Mouse (Mus musculus) adrenal gland, postnatal 25 days (tissue): ENCODE measurements around the gene Prkn. TPM values are rescaled to one million over a fixed set of nuclear protein-coding genes. Genes with fewer than 3 reads are reported as not detected.

Source experiments
- DNase-seq: peaks from one replicate; pipeline ENCODE4 v3.0.0; 2021; ENCODE audit warnings: mixed read lengths
- total RNA-seq: library from RNA; stranded (reverse); gene quantifications from 2 replicates; pipeline ENCODE4 v1.2.3, GENCODE M21; 2021

Gene Prkn
- total RNA-seq, 1 experiment from 2014 or later, result 10.1 TPM

DNA sequence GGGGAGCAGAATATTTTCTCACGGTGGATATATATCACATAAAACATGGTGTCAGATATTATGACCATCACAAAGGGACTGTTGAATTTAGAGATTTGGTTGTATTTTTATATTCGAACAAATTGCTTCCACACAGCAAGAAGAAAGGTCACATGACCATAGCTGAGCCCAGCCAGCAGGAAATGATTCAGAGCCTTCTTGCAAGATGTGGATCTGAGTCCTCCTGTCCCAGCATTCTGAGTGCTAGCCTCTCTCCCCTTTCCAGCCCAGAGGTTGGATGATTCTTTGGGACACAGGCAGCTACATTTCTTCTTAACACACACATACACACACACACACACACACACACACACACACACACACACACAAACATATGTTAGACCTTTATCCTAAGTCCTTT, 1022.2 kb downstream of the Prkn start:
- DNase-seq, result no peak

DNA sequence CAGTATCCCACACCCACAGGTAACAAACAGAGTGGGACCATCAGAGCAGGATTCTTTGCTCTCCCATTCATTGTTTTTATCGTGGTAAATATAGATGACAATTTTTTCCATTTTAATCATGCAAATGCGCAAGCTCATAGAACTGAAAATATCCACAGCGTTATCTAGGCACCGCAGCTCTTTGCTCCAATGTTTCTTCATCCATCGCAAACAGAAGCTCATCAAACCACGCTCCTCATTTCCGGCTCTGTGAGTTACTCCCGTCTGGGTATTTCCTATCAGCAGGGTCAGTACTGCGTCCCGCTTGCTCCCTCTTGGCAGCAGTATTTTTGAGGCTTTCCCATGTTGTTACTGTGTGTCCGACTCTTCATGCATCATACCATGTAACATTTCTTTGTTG, 1022.8 kb downstream of the Prkn start:
- DNase-seq, result no peak

DNA sequence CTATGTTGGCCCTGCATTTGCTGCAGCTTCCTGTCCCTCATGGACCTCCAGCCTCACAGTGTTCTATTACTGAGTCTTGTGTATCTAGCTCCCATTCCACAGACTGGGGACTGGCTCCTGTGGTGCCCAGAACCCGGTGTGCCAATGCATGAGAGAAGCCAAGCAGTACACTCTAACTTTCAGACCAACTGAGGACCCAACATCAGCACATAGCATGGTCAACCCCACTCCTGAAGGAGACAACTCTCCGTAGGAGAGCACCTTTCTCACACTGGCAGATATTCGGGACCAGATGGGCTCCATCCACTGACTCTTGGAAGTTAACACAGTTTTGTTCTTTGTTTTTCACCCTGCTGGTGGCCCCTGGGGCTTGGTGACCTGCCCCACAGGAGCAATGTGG, 1026.0 kb downstream of the Prkn start:
- DNase-seq, result no peak

DNA sequence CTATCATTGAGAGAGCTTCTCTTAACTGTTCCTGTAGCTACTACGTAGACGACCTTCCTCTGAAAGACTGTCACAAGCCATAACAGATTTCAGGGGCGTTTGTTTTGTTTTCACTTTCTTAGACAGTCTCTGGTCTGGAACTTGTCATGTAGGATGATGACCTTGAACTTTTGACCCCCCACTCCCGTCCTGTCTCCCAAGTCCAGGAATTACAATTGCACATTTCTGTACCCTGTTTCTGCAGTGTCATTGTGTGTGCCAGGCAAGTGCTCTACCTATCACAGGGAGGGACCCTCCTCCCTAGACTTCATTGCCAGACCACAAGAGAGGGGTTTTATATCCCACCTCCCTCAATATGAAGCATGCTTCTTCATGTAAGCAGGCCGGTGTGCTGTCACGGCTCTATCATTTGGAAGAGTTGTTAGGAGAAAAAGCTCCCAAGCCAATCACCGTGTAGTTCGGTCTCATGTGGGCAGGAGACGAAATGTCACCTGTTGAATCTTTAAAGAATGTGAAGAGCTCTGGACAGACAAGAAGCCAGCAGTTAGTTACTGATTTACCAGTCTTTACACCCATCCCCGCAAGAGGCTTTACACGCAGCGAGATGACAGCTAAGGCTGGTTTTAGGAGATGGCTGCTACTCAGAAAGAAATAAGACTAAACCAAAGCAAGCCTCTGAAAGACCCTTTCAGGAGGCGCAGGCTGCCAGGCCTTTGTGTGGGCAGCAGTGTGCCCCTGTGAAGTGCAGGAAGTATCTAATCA, 1027.3 kb downstream of the Prkn start:
- no peak for DNase-seq

DNA sequence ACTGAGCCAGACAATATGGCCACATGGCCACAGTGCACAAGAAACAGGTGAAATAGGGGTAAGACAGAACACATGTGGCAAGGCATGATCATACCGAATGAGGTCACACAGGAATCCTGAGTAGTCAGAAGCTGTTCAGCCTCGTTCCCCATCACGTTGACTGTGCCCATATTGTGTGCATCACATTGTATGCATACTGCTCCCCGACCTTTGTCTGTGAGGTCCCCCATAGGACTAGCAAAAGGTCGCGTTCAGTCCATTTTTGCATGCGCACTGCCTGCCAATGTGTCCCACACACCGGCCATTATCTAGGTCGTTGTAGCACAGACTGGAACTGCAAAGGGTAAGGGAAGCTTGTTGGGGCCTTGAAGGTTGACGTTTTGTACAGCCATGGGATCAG, 1030.4 kb downstream of the Prkn start:
- DNase-seq, result no peak

DNA sequence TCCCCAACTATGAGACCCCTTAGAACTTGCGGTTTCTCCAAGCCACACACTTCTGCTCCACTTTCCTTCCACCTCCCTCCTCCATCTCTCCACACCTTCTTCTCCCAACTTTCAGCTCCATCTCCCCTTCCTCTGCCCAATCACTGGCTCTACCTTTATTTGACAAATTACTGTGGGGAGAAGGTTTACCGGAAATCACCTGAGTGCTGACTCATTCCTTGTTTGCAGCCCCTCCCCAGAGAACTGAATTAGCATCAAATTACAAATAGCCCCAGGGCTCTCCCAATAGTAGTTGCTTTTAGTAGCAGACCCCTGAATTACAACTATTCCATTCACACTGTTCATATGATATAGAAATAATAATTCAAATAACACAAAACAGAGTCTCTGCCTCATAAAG, 1036.1 kb downstream of the Prkn start:
- DNase-seq, result no peak

DNA sequence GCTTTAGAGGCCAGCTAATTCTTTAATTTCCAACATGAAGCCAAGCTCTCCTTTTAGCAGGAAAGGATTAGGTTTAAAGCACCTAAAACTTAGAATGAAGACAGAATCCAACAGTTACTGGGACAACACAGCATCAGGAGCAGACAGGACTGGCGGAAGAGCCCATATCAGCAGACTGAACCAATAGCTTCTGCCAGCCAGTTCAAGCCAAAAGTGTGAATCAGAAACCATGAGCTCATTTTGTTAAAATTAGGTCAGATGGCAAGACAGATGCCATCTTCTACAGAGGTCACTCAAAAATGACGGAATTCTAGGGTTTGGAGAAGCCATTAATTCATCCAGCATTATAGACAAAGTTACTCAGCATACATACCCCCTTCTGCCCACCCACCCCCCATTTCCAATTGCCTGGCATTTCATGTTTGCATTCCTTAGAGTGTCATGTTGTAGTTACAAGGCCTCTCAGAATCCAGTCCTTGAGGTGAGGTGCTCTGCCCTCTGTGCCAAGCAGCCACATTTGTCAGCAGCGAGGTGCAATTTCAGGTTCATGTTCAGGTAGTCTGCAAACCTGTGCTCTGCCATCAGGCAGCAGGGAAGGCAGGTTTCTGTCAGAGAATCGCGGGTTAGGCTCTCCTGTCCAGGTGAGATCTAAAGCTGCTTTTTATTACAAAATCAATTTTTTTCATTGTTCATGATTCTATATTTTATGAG, 1041.1 kb downstream of the Prkn start:
- no peak for DNase-seq

DNA sequence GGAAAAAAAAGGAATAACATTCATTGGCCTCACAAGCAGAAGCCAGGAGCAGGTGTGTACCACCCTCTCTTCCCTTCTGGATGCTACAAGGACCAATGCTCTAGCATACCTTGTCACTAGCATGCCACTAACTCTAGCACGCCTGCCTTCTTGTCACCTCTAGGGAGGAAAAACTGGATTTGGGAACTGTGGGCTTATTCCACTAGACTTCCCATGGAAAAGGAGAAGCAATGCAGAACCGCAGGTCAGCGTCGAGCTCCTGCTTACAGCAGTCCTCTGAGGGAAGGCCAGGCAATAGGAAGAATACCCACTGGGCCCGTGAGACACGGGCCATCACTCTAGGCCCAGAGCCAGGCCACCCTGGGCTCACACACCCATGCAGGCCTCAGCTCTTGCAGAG, 1045.4 kb downstream of the Prkn start:
- no peak for DNase-seq

DNA sequence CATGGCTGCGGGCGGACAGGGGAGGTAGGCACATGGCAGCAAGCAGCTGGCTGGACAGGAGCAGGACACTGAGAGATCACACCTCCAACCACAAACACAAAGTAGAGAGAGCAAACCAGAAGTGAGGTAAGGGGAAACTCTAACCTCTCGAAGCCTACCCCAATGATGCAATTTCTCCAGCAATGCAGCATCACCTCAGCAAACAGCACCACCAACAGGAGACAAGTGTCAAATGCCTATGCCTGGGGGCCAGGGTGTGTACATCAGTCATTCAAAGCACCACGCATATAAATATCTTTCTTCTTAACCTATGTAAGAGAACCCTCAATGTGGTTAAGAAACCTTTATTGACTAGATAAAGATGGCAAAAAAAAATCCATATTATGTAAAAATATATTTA, 1046.8 kb downstream of the Prkn start:
- no peak for DNase-seq

DNA sequence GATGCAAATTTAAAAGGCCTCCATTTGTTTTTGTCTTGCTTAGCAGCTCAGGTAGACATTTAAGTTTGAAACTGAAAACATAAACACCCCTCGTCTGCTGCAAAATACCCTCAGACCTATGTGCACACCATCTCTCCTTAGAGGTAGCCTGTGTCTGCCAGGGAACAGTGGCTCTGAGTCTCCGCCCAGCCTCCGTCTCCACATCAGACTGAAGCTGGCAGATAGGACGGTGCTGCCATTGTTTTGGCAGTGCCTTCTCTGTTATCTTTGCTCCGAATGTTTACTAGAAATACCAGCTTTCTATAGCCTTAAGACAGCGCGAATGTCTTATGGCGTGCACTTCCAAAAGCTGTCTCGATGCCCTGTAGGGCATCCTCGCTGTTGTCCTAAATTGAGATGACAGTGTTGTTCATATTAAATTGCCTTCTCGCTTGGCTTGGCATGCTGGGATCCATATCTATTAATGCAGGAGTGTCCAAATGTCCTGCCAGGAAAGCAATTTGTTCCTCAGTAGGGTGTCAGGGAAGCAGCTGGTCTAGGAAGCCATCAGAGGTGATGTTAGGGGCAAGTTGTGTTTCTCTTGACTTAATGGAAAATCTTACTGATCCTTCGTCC, 1047.5 kb downstream of the Prkn start:
- no peak for DNase-seq

DNA sequence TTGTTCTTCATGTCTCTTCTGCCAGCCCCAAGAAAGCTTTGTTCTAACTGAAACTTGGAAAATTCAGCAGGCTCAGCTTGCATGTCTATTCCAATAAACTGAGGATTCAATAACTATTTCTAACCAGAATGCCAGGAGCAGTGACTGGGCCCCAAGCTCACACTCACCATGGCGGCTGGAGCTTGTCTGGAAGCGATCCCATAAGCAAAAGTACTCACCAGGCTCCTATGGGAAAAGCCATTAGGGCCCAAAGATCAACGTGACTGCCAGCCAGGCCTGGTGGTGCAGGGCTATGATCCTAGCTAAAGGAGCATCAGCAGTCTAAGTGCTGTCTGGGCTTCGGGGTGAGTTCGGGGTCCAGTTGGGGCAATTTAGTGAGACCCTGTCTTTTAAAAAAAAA, 1048.6 kb downstream of the Prkn start:
- DNase-seq, result no peak

DNA sequence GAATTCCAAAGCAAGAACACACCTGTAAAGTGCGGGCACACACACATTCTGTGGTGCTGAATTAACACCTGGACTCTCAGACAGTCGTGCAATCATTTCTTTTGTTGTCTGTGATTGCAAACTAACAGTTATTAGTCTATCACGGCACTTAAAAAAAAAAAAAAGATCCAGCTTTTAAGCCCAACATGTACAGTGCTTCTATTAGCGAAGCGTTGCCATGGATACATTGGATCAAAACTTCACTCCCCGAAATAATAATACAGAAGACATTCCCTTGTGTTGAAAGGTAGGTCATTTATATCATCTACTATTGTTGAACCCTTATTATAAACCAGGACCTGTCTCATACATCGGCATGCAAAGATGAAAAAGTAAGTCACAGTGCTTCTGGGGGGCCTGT, 1060.1 kb downstream of the Prkn start:
- DNase-seq, result no peak

DNA sequence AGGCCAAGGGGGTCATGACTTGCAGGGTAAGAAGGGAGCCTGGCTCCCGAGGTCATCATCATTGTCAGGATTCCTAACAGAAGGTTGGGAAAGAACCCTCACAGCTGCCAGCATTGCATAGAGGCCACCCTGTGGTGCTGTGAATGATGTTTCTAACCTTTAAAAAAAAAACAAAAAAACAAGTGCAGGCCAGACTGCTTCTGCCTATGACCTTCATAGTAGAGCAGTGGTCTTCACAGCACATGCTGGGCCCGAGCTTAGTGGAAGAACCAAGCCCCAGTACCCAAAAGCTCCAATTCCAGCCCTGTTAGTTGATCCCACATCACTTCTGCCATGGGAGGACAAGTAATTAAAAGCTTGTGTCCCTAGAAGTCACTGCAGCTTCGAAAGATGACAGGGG, 1061.5 kb downstream of the Prkn start:
- no peak for DNase-seq

DNA sequence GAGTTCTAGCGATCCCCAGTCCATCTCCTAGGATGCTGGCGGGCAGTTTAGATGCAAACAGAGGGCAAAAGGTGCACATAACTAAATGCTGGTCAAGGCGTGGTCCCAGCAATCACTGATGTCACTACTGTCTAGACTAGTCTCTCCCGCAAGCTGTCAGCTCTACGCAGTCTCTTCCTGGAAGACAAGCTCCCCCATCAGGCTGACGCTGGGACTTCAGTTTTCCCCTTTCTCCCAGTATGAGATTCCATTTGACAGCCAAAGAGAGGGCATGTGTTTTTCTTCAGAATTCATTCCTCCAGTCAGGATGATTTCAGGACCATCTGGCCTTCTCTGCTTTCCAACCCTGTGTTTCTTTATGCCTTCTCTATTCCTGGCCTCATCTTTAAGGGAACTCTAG, 1062.8 kb downstream of the Prkn start:
- peak; percentile 49 for DNase-seq

DNA sequence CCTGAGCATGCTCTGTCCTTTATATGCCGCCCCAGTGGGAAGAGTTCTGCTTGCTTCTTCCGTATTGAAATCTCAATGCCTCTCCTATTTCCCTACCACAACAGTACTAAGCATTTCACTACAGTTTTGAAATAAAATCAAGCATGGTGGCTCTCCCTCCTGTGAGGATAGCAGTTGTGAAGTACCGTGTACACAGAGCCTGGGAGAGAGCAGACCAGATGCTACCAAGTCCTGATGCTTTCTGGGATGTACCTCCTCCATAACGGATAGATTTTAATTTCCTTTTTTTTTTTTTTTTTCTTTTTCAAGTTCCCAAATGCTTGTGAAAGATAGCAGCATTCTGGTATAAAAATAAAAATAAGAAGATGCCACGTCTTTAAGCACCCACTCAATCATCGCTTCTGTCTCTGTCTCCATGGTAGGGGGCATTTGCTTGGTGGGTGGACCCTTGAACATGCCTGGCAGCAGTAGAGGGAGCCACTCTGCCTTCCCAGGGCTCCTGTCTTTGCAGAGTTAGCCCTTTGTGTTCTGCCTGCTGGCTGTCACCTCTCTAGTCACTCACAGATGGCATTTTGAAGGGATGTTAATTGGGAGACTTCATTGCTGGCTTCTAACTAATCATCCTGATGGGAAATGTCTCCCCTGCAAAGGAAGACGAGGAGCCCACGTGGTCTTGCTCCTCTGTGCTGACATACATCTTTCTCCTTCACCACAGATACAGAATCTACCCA, 1070.6 kb downstream of the Prkn start:
- no peak for DNase-seq

DNA sequence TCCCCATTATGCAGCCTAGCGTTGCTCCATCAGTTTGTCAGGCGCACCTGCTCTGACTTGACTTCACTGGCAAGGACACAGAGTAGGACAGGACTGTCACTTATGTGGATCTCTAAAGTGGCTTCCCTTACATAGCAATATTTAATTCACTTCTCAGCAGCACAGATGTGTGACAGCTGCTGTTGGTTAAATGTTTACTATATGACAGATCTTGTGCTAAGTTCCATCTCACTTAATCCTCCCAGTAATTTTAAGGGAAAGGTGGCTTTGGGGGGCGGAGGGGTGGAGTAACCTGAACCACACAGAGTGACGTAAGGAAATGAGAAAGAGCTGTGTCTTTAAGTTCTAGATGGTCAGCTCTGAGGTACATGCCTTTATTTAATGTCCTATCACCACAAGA, 1072.0 kb downstream of the Prkn start:
- no peak for DNase-seq

DNA sequence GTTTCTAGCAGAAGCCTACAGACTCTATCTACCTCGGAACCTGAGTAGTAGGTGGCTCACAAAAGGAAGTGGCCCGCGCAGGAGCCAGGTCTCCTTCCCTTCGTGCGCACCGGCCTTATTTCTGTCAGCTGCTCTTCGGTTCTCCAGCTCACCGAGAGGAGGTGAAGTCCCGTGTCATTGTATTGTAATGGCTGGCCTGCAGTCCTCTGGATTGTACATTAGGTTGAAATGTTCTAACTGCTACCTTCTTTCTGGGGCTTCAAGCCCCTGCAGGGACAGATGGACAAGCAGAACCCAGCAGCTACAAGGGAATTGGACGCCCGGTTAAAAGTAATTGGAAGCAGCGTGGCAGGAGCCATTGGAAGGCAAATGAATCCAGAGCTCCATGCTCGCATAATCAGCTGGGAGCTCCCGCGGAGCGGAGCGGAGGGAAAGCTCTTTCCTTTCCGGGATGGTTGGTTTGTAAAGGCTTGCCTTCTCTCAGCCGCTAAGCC, 1072.7 kb downstream of the Prkn start:
- peak; percentile 18 for DNase-seq

DNA sequence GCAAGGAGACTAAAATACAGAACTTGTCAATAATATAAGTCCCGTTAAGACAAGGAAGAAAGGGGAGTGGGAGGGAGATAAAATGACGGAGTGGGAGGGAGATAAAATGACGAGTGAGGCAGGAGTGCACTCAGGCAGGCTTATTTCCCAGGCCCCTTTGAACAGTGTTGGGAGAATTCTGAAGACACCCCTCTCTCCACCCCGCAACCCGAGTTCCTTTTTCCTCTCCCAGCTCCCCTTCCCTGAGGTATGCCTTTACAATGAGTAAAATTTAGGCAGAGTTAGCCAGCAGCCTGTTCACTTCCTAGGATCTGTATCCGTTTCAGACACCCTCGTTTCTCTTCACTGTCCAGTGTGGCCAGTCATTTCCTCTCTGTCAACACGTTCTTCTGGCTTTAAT, 1073.4 kb downstream of the Prkn start:
- DNase-seq, result no peak

DNA sequence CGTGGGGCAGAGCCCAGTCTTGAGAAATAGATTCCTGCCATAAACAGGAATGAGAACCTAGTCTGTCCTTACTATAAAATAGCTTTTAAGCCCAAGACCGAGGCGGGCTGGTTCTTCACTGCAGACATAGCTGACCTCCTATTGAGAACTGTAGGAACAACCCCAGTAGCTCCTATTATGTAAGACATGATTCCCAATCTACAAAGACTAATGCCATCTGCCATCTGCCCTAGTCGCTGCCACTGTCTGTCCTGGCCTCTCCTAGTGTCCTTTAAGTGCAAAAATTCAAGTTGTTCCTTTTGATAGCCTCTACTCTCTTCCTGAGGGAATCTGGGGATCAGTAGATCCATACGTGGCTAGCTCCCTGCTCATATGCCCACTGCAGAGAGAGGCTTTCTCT, 1074.3 kb downstream of the Prkn start:
- no peak for DNase-seq

DNA sequence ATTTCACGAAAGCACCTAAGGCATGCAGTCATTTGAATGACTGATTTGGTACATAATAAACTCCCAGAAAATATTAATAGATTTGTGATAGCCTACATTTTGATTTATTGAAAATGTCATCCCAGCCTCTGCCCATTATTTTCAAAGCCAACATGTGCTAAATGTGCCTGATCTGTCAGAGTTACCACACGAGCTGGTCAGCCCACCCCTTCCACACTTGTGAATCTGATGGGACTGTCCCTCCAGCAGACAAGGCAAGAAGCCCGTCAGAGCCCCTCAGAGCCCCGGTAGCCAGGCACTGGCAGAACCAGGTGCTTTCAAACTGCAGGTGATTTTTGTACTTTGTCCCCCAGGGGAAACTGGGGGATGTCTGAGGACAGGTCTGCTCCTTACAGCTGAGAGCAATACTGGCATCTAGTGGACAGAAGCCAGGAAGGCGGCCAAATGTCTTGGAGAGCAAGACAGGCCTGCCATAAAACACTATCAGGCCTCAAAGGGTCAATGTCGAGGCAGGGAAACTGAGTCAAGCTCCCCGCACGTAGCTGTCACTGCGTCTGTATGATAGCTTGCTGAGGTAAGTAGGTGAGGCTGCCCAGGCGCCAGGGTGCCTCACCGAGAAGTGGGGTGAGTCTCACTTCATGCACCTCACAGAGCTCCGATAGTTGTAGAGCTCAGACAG, 1078.1 kb downstream of the Prkn start:
- peak; percentile 28 for DNase-seq

DNA sequence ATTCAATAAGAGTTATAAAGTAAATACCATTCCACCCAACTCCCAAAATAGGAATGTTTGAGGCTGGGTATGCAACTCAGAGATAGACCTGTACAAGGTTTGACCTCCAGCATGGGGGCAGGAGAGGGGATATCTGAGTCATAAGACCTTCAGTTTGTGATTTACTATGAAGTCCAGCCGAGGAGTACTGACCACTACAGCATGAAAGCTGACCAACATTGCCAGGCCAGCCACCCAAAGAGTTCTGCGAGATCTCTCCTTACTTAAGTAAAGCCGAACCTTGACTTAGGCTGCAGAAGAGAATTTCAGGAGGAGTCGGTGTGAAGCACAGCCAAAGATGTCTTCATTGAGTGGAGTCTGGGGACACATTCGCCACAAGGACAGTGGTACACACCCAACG, 1079.4 kb downstream of the Prkn start:
- no peak for DNase-seq

DNA sequence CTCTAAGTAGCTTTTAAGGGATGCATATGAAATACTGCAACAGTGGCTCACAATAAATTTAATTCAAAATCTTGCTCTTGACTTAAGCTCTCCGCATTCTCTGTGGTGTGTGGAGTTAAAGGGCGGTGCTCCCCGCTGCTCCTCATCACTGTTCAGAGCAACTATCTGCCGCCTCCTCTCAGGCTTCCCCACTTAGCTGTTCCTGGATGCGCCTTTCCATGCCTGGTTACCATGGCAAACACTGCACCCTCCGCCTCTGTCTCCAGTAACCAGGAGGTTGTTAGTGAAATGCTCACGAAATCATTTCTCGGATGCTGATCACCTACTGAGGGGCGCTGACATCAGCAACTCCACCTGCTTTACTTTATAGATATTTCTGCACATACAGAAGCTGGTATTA, 1080.8 kb downstream of the Prkn start:
- no peak for DNase-seq
